Mouse (Mus musculus) heart, postnatal 0 days (tissue): Measurements from ENCODE around the gene Gm11563.

Source experiments
- CTCF ChIP-seq: IDR thresholded peaks from 2 replicates; pipeline ENCODE4 v1.5.1; 2016; ENCODE audit warnings: antibody characterized with exemption, control low read depth, low read depth
- EP300 ChIP-seq: IDR thresholded peaks from 2 replicates; pipeline ENCODE4 v1.6.1; 2016; ENCODE audit warnings: antibody characterized with exemption, low read depth

- TF ChIP-seq EP300 (no peak), CTCF (no peak)
These were observed 496 bp upstream of the Gm11563 start for GRCm38 (mm10) chr11:99659256-99659655.
